Mouse (Mus musculus) lung, embryonic 16.5 days (tissue): ENCODE results near the gene Ltv1. TPM values are rescaled to one million over a fixed set of nuclear protein-coding genes. Genes with fewer than 3 reads are reported as not detected.

ENCODE experiments used
- ATAC-seq: fragments of 200-750 bp; cut with Nextera tagmentation; 2 replicates; pipeline ENCODE4 v1.8.0; 2017; ENCODE audit warnings: low read depth, mild to moderate bottlenecking, moderate library complexity
- H3K27ac ChIP-seq: fragments of 300-500 bp; sonication (generic); 2 replicates; pipeline ENCODE4 v1.5.1; 2014; ENCODE audit warnings: mild to moderate bottlenecking, control low read depth, low read length
- H3K27me3 ChIP-seq: fragments of 300-500 bp; sonication (generic); 2 replicates; pipeline ENCODE4 v1.6.1; 2014; ENCODE audit warnings: low read depth, low read length, mixed read lengths; ENCODE audit not compliant: control insufficient read depth, insufficient read depth
- H3K36me3 ChIP-seq: fragments of 300-500 bp; sonication (generic); 2 replicates; pipeline ENCODE4 v1.6.1; 2014; ENCODE audit warnings: low read length; ENCODE audit not compliant: control insufficient read depth, insufficient read depth
- H3K4me1 ChIP-seq: fragments of 300-500 bp; sonication (generic); replicated peaks from 2 replicates; pipeline ENCODE4 v1.6.1; 2014; ENCODE audit warnings: low read length, mixed read lengths; ENCODE audit not compliant: control insufficient read depth, insufficient read depth
- H3K4me2 ChIP-seq: fragments of 300-500 bp; sonication (generic); 2 replicates; pipeline ENCODE4 v1.6.1; 2014; ENCODE audit warnings: low read depth, low read length, control low read depth
- H3K4me3 ChIP-seq: fragments of 300-500 bp; sonication (generic); 2 replicates; pipeline ENCODE4 v1.5.1; 2014; ENCODE audit warnings: mild to moderate bottlenecking, low read length, control low read depth
- H3K9ac ChIP-seq: fragments of 300-500 bp; sonication (generic); 2 replicates; pipeline ENCODE4 v1.6.1; 2014; ENCODE audit warnings: low read length, control low read depth
- H3K9me3 ChIP-seq: fragments of 300-500 bp; sonication (generic); 2 replicates; pipeline ENCODE4 v1.6.1; 2016; ENCODE audit warnings: low read length; ENCODE audit not compliant: control insufficient read depth
- WGBS: fragments of 180-500 bp; shearing (Covaris S2); extraction: QIAGEN DNeasy Blood & Tissue Kit; methylation state at CpG from one replicate; pipeline ENCODE4 v1.1.7; 2014; 5-methylcytosine and 5-hydroxymethylcytosine counted together
- polyA plus RNA-seq: library from polyadenylated mRNA; unstranded; fragments of >200 nt; fragmentation: Nextera tagmentation; extraction: Ambion mirVana; gene quantifications from 2 replicates; pipeline ENCODE4 v1.2.1, GENCODE M21; 2015

The Ltv1 gene
- polyA plus RNA-seq = 54.9 and 63.4 TPM in 2 replicates

DNA sequence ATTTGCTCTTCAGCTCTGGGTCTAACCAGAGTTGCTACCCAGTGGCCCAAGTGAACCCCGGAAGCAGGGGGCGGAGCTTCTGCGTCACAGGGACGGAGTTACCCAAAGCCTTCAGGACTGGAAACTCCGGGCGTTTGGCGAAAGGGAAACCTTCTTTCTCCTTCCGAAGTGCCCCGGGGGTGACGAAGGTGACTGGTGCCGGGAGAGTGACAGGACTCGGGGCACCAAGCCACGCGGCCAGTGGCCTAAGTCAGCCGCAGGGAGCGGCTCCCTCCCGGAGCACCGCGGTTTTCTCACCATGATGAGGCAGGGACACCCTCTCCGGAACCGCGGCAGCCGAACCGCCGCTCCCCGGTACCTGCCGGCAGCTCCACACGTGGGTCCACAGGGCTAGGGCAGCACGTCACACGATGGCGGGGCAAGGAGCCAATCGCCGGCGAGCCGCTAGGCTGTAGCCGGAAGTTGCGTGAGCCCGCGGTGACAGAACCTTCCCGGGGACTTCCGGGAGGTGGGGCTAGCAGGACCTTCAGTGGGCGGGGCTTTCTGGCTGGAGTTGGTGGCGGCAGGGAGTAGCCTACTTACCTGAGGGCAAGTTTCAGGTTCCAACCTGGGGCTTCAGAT lies at the start of gene Ltv1:
Gene Ltv1 (minus strand): TSS at position 438 of the 621 bp plus-strand sequence.
- H3K9ac ChIP-seq = peak within 1 kb of the TSS; percentile 73
- WGBS = under 1% methylated on average over 38 of the region's 43 CpGs
- H3K27ac ChIP-seq = peak within 1 kb of the TSS; percentile 76
- H3K4me2 ChIP-seq = peak within 1 kb of the TSS; percentile 48
- ATAC-seq = peak; percentile 100
- peaks cover 3% of the 10 kb centered on the region; the same call in 1 of the 2 replicates for H3K4me1 ChIP-seq
- no peaks in the 10 kb centered on the region for H3K9me3 ChIP-seq
- H3K4me3 ChIP-seq = peak within 1 kb of the TSS; percentile 71
- H3K36me3 ChIP-seq = peaks cover 15% of the 10 kb centered on the region
- no peaks in the 10 kb centered on the region for H3K27me3 ChIP-seq

GRCm38 (mm10) chr10:13240431-13240830 lies 47.5 kb upstream of the Ltv1 start:
- ATAC-seq = peak; percentile 76

DNA sequence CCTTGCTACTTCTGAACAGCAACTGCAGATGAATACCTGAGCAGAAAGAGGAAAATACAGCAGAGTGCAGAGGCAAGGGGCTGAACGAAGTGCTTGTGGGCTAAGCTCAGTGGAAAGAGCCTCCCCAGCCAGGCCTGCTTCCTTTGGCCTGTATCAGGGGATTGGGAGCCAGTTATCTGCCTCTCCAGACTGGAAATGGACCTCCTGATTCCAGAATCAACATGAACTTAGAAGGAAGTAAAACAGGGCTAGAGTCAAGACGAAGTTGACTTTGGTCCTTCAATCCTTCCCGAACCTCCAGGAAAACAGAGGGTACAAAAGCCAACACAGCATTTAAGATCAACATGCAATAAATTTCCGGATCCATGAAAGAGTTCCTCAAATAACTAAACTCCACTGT lies 45.2 kb upstream of the Ltv1 start:
- Histone ChIP-seq H3K4me1 (peaks cover 2% of the 10 kb centered on the region; the same call in 1 of the 2 replicates), H3K9me3 (no peaks in the 10 kb centered on the region), H3K4me3 (no peak overlapping the region), H3K36me3 (peaks cover 10% of the 10 kb centered on the region), H3K4me2 (no peak overlapping the region), H3K9ac (no peak overlapping the region), H3K27me3 (no peaks in the 10 kb centered on the region), H3K27ac (no peak overlapping the region)
- no peak for ATAC-seq
- WGBS = 78% methylated on average over 4 of the region's 4 CpGs

More at GRCm38 (mm10) chr10:13240431-13240830, 47.5 kb upstream of the Ltv1 start:
- H3K27me3 ChIP-seq = no peaks in the 10 kb centered on the region
- H3K4me2 ChIP-seq = no peak overlapping the region
- no peaks in the 10 kb centered on the region for H3K9me3 ChIP-seq
- H3K4me1 ChIP-seq = peaks cover 7% of the 10 kb centered on the region
- H3K36me3 ChIP-seq = peaks cover 14% of the 10 kb centered on the region
- no peak overlapping the region for H3K9ac ChIP-seq
- no peak overlapping the region for H3K4me3 ChIP-seq
- 33% methylated on average over 4 of the region's 4 CpGs for WGBS
- peak overlapping the region; percentile 23; the same call in 1 of the 2 replicates for H3K27ac ChIP-seq

GRCm38 (mm10) chr10:13236866-13237265 lies 43.9 kb upstream of the Ltv1 start:
- Histone ChIP-seq H3K9me3 (no peaks in the 10 kb centered on the region), H3K27ac (no peak overlapping the region), H3K4me2 (no peak overlapping the region), H3K4me1 (peaks cover 2% of the 10 kb centered on the region; the same call in 1 of the 2 replicates), H3K36me3 (peaks cover 10% of the 10 kb centered on the region), H3K27me3 (no peaks in the 10 kb centered on the region), H3K9ac (no peak overlapping the region), H3K4me3 (no peak overlapping the region)
- no peak for ATAC-seq
- 91% methylated on average over 5 of the region's 5 CpGs for WGBS

- Histone ChIP-seq H3K4me2 (no peak overlapping the region), H3K9me3 (no peaks in the 10 kb centered on the region), H3K9ac (no peak overlapping the region), H3K27me3 (no peaks in the 10 kb centered on the region), H3K4me1 (0 out of 2 replicates have a peak, but pooled peaks cover 2% of the 10 kb centered on the region), H3K4me3 (no peak overlapping the region), H3K27ac (no peak overlapping the region), H3K36me3 (peaks cover 8% of the 10 kb centered on the region)
- peak; percentile 91 for ATAC-seq
- WGBS = 36% methylated on average over 3 of the region's 3 CpGs
These were observed 41.5 kb upstream of the Ltv1 start for GRCm38 (mm10) chr10:13234503-13234902.

- 0 out of 2 replicates have a peak, but pooled peaks cover 2% of the 10 kb centered on the region for H3K4me1 ChIP-seq
- peak overlapping the region; percentile 45; the same call in 1 of the 2 replicates for H3K27ac ChIP-seq
- no peaks in the 10 kb centered on the region for H3K27me3 ChIP-seq
- no peak overlapping the region for H3K4me3 ChIP-seq
- WGBS = 85% methylated on average over 10 of the region's 10 CpGs
- H3K36me3 ChIP-seq = peaks cover 5% of the 10 kb centered on the region
- H3K9ac ChIP-seq = no peak overlapping the region
- H3K9me3 ChIP-seq = no peaks in the 10 kb centered on the region
- no peak for ATAC-seq
- no peak overlapping the region for H3K4me2 ChIP-seq
These were observed 41.0 kb upstream of the Ltv1 start for GRCm38 (mm10) chr10:13233941-13234340.

DNA sequence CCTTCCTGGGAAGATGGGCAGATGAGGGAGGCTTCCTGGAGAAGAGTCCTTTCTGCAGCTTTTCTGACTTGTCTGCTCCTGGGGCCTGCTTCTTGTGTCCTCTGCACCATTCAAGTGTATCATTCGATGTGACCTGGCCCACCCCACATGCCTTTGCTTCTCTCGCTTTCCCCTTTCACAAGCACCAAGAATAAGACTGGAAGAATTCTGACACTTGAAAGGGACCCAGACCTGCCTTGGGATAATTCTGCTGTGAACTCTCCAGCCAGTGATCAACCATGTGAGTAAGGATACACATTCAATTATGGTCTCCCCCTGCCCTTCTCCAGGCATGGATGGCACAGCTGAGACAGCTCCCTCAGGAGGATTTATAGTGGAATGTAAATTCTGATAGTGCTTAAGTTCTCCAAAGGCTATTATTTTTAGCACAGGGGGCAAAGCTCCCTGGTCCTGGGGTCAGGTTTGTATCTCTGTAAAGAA lies 40.2 kb upstream of the Ltv1 start:
- H3K9ac ChIP-seq = no peak overlapping the region
- H3K27ac ChIP-seq = no peak overlapping the region
- H3K4me2 ChIP-seq = no peak overlapping the region
- H3K4me1 ChIP-seq = 0 out of 2 replicates have a peak, but pooled peaks cover 2% of the 10 kb centered on the region
- H3K36me3 ChIP-seq = peaks cover 2% of the 10 kb centered on the region; the same call in 1 of the 2 replicates
- no peaks in the 10 kb centered on the region for H3K9me3 ChIP-seq
- WGBS = 73% methylated on average over 2 of the region's 2 CpGs
- ATAC-seq = no peak
- H3K27me3 ChIP-seq = no peaks in the 10 kb centered on the region
- H3K4me3 ChIP-seq = no peak overlapping the region

DNA sequence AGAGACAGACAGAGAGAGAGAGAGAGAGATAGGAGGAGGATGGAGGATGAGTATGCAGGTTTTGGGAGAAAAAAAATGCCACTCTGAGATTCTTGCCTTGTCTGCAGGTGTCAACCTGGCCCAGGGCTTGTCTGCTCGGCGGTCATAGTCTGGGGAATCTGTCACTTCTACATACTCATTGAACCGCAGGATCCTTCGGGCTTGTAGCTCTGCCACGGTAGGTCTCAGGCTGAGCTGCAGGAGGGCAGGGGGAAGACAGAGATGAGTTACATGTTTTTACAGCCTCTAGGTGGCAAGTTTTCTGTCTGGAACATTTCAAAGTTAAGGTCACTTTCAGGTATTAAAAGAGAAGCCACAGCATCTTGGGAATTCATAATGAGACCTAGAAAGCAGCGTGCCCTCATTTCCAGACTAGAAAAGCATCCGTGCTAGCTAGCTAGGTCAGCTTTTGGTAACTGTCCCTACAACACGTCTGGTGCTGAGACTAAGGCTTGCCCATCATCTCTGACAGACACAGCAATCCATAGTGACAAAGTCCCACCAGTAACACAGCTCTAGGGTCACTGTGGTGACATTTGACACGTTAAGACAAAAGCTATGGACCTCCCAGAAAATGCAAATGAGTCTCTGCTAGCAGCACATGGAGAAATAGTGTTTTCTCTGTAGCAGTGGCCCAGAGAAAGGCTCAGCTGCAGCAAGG lies 39.6 kb upstream of the Ltv1 start:
- no peak for ATAC-seq
- Histone ChIP-seq H3K36me3 (no peaks in the 10 kb centered on the region), H3K4me1 (0 out of 2 replicates have a peak, but pooled peaks cover 2% of the 10 kb centered on the region), H3K4me2 (no peak overlapping the region), H3K27ac (no peak overlapping the region), H3K27me3 (no peaks in the 10 kb centered on the region), H3K9ac (no peak overlapping the region), H3K9me3 (no peaks in the 10 kb centered on the region), H3K4me3 (no peak overlapping the region)
- 70% methylated on average over 9 of the region's 9 CpGs for WGBS

GRCm38 (mm10) chr10:13230716-13231115 lies 37.7 kb upstream of the Ltv1 start:
- Histone ChIP-seq H3K27ac (no peak overlapping the region), H3K9me3 (no peaks in the 10 kb centered on the region), H3K36me3 (no peaks in the 10 kb centered on the region), H3K9ac (no peak overlapping the region), H3K4me1 (0 out of 2 replicates have a peak, but pooled peaks cover 6% of the 10 kb centered on the region), H3K4me3 (no peak overlapping the region), H3K4me2 (no peak overlapping the region), H3K27me3 (no peaks in the 10 kb centered on the region)
- no peak for ATAC-seq
- 86% methylated on average over 7 of the region's 7 CpGs for WGBS
